8 mouse cellular contexts compared by ENCODE assay signal in the genomic region with DNA sequence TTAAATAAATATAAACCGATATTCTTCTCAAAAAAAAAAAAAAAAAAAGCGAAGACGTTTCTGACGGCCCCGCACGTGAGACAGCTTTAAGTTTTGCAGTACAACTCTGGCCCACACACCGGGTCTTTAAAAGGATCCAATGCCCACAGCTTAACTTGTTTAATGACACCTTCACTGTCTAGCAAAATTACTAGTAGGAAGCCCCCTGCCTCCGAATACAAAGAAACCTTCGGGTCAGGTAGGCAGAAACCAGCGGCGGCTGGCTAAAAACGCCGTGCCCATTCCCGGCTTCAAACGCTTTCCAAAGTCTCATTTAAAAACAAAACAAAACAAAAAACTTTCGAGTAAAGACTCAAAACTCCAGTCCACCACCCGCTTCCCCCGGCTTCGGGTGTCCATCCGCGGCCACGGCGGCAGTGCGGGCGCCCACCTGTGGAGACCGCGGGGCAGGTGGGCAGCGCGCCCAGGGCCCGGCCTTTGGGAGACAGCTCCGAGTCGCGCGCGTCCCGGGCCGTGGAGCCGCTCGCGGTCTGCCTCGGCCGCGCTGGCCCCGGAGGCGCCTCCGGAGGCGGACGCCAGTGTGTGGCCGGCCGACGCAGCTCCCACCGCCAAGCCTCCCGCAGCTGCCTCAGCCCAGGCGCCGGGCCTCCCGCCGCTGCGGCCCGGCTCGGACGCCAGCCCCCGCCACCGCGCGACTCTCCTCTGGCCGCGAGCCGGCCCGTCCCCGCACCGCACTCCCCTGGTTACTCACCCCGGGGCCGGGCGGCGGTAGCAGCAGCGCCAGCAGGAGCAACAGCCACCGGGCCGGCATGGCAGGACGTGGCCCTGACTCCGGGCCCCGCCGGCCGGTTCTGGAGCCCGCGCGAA. TPM values are rescaled to one million over a fixed set of nuclear protein-coding genes. Genes with fewer than 3 reads are reported as not detected.
A peak's percentile ranks its signal among the peaks of the same experiment; 100 is the strongest.
DNase-seq lines count a peak whose midpoint lies in the region; ATAC-seq and TF ChIP-seq lines count a peak whose summit lies in the region.

No protein-coding gene starts in this region.

- intact Hi-C loops in left cerebral cortex, postnatal 4 days (cut with DNase I): loop anchor here (2.0 kb wide), 1 partner anchor 68 kb away; no protein-coding TSS in a partner anchor

- no peak for TF ChIP-seq POLR2A in small intestine, adult 2 months (IDR thresholded peaks at IDR 0.05; ENCODE audit: low read depth, low read length)

- DNase-seq in left cerebral cortex, postnatal 4 days: peak; percentile 38
- no peak for DNase-seq in left cerebral cortex, adult 9 months (ENCODE audit: low spot score in 2 of 2)
- peak; percentile 39 for DNase-seq in adipocyte (ENCODE audit: low spot score)
- peak; percentile 56 for DNase-seq in hindbrain, postnatal 0 days (ENCODE audit: low spot score)
- no peak for DNase-seq in layer of hippocampus, adult 18-20 months (ENCODE audit: low spot score in 2 of 2)

- peak overlapping the region; percentile 92 for H3K9ac ChIP-seq in forebrain, embryonic 12.5 days
- H3K9ac ChIP-seq in hindbrain, postnatal 0 days (replicated peaks; ENCODE audit: low read length): peak overlapping the region; percentile 85
- H3K9ac ChIP-seq in liver, embryonic 16.5 days (ENCODE audit: low read depth, low read length): peak overlapping the region; percentile 96

- TF ChIP-seq CTCF in hindbrain, postnatal 0 days (IDR thresholded peaks at IDR 0.05; ENCODE audit: low read depth): no peak
- TF ChIP-seq CTCF in small intestine, adult 2 months (IDR thresholded peaks at IDR 0.05; ENCODE audit: extremely low read depth, insufficient read length, insufficient replicate concordance, low read depth, low read length): no peak

- peak overlapping the region; percentile 89 for H3K4me2 ChIP-seq in forebrain, embryonic 12.5 days
- H3K4me2 ChIP-seq in hindbrain, postnatal 0 days (ENCODE audit: low read depth, low read length): peak overlapping the region; percentile 89
- peak overlapping the region; percentile 84 for H3K4me2 ChIP-seq in liver, embryonic 16.5 days (ENCODE audit: low read depth, low read length)

- H3K9me3 ChIP-seq in forebrain, embryonic 12.5 days: no peaks in the 10 kb centered on the region
- H3K9me3 ChIP-seq in hindbrain, postnatal 0 days (ENCODE audit: low read length): no peaks in the 10 kb centered on the region
- no peaks in the 10 kb centered on the region for H3K9me3 ChIP-seq in liver, embryonic 16.5 days (replicated peaks; ENCODE audit: control insufficient read depth, low read length)

- peak; percentile 88 for ATAC-seq in forebrain, embryonic 12.5 days (ENCODE audit: low FRiP score)
- ATAC-seq in hindbrain, postnatal 0 days: peak; percentile 89
- peak; percentile 54 for ATAC-seq in liver, embryonic 16.5 days (ENCODE audit: low read depth)

- no peaks in the 10 kb centered on the region for H3K36me3 ChIP-seq in forebrain, embryonic 12.5 days (replicated peaks)
- H3K36me3 ChIP-seq in hindbrain, postnatal 0 days (ENCODE audit: insufficient read depth, low read length): no peaks in the 10 kb centered on the region
- no peaks in the 10 kb centered on the region for H3K36me3 ChIP-seq in liver, embryonic 16.5 days (ENCODE audit: control insufficient read depth, insufficient read depth)
- H3K36me3 ChIP-seq in small intestine, adult 2 months (ENCODE audit: control insufficient read depth, insufficient read depth, low read length): no peaks in the 10 kb centered on the region

- H3K4me1 ChIP-seq in forebrain, embryonic 12.5 days: peaks cover 13% of the 10 kb centered on the region
- H3K4me1 ChIP-seq in hindbrain, postnatal 0 days (ENCODE audit: insufficient read depth, low read length): peaks cover 4% of the 10 kb centered on the region; the same call in 1 of the 2 replicates
- peaks cover 19% of the 10 kb centered on the region for H3K4me1 ChIP-seq in liver, embryonic 16.5 days (ENCODE audit: control insufficient read depth, low read depth, low read length)
- peaks cover 12% of the 10 kb centered on the region; the same call in 1 of the 2 replicates for H3K4me1 ChIP-seq in small intestine, adult 2 months (ENCODE audit: control insufficient read depth, insufficient read depth, insufficient read length, low read length)

- H3K4me3 ChIP-seq in forebrain, embryonic 12.5 days (replicated peaks): peak overlapping the region; percentile 96
- H3K4me3 ChIP-seq in hindbrain, postnatal 0 days (ENCODE audit: low read length): peak overlapping the region; percentile 94
- H3K4me3 ChIP-seq in liver, embryonic 16.5 days (ENCODE audit: low read depth, low read length): peak overlapping the region; percentile 95
- H3K4me3 ChIP-seq in small intestine, adult 2 months (ENCODE audit: low read depth, low read length): peak overlapping the region; percentile 79

- WGBS in forebrain, embryonic 12.5 days: under 1% methylated on average over 66 of the region's 86 CpGs
- WGBS in hindbrain, postnatal 0 days: 1% methylated on average over 78 of the region's 86 CpGs
- under 1% methylated on average over 69 of the region's 86 CpGs for WGBS in liver, embryonic 16.5 days (ENCODE audit: insufficient replicate concordance)
- WGBS in small intestine, adult 2 months: 1% methylated on average over 85 of the region's 86 CpGs

- peak overlapping the region; percentile 73 for H3K27ac ChIP-seq in forebrain, embryonic 12.5 days
- H3K27ac ChIP-seq in hindbrain, postnatal 0 days: peak overlapping the region; percentile 83
- peak overlapping the region; percentile 92 for H3K27ac ChIP-seq in liver, embryonic 16.5 days (ENCODE audit: low read length)
- H3K27ac ChIP-seq in small intestine, adult 2 months (ENCODE audit: insufficient read depth, low read depth, low read length): peak overlapping the region; percentile 53

- H3K27me3 ChIP-seq in forebrain, embryonic 12.5 days: no peaks in the 10 kb centered on the region
- no peaks in the 10 kb centered on the region for H3K27me3 ChIP-seq in hindbrain, postnatal 0 days (ENCODE audit: insufficient read depth, low read length)
- no peaks in the 10 kb centered on the region for H3K27me3 ChIP-seq in liver, embryonic 16.5 days (ENCODE audit: control insufficient read depth, insufficient read depth, low read depth, low read length)
- H3K27me3 ChIP-seq in small intestine, adult 2 months (ENCODE audit: control insufficient read depth, insufficient read depth, low read length): no peaks in the 10 kb centered on the region

RNA-seq across cellular contexts. Expression of a gene that starts 0.6 kb away (rescaled TPM):
- total RNA-seq in left cerebral cortex, postnatal 4 days (2021): 10 to 100 TPM; 10.7 to 12.9 TPM
- 6.6 and 8.6 TPM in 2 replicates for polyA plus RNA-seq in forebrain, embryonic 12.5 days (2016; fragmentation: Nextera tagmentation; extraction: Ambion mirVana)
- total RNA-seq in hindbrain, postnatal 0 days (2014; rRNA removed): 8.0 and 11.6 TPM in 2 replicates
- polyA plus RNA-seq in hindbrain, postnatal 0 days (2015; fragmentation: Nextera tagmentation; extraction: Ambion mirVana): 3.0 and 3.4 TPM in 2 replicates
- polyA plus RNA-seq in liver, embryonic 16.5 days (2015; fragmentation: Nextera tagmentation; extraction: Ambion mirVana): 4.7 and 5.2 TPM in 2 replicates
- 14.2 and 31.2 TPM in 2 replicates for polyA plus RNA-seq in small intestine, adult 2 months (2012; rRNA removed)
- total RNA-seq in layer of hippocampus, adult 18-20 months (2021): 1 to 10 TPM; 10.0 TPM

Comparison
In these comparisons a context has a peak if more than half of its experiments do, and no peak if none do; other contexts are left out.
1. DNase-seq: peak in left cerebral cortex, postnatal 4 days (single experiment), adipocyte (single experiment) and hindbrain, postnatal 0 days (single experiment); none in left cerebral cortex, adult 9 months (0 of 2) and layer of hippocampus, adult 18-20 months (0 of 2).
2. Peak in every context shown above with its lines, with median percentiles within 50 percentile points of each other: ATAC-seq, H3K27ac ChIP-seq, H3K4me2 ChIP-seq, H3K4me3 ChIP-seq and H3K9ac ChIP-seq.